Mouse (Mus musculus): ENCODE data around the gene Mtmr6. TPM values are rescaled to one million over a fixed set of nuclear protein-coding genes. Genes with fewer than 3 reads are reported as not detected.
"Not testable (repeated sequence)": the region's sequence is repeated elsewhere in the genome, so short reads cannot be mapped to it uniquely, and the experiment has no call there.

Mtmr6 gene
- polyA plus RNA-seq, 1 experiment from 2014 or later, result 58.0 TPM

DNA sequence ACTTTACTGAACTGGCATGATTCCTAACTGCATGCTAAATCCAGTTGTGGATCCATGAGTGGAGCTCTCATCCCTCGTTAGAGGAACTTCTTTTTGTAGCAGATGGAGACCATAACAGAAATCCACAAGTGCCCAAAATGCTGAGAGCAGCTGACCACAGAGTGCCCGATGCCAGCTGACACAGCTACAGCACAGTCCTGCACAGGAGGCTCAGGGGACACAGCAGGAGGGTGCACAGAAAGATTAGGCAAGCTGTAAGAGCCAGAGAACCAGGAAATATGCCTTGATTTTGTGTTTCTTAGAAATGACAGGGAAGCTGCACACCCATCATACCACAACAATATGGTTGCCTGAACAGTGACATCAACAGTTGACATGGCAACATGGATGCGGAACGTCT lies 37.4 kb downstream of the Mtmr6 start:
- ATAC-seq (ENCODE audit: low FRiP score), result no peak
- 75% methylated on average over 4 of the region's 4 CpGs for WGBS

DNA sequence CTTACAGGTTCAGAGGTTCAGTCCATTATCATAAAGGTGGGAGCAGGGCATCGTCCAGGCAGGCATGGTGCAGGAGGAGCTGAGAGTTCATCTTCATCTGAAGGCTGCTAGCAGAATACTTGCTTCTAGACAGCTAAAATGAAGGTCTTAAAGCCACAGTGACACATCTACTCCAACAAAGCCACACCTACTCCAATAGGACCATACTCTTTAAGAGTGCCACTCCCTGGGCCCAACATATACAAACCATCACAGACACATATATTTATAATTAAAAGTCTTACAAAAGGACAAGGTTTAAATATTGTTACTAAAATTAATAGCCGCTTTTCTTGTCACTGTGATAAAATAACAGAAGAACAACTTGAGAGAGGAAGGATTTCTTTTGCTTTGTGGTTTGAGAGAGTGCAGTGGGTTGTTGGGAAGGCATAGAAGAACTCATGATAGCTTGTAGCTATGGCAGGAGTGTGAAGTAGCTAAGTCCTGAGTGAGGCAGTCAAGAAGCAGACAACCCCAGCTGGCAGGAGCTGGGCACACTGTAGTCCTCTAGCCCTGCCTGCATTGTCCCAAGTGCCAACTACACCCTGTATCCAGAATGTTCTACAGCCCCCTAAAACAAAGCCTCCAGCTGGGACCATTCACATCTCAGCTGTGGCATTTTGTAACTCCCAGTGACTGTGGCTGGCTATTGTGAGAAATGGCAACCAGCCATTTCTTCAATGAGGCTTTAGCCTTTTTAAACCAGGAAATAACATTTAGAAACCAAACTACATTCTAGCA lies 39.6 kb downstream of the Mtmr6 start:
- no peaks in the 10 kb centered on the region for H3K27me3 ChIP-seq
- no peak overlapping the region for H3K4me2 ChIP-seq (replicated peaks)
- WGBS, result 100% methylated on average over 2 of the region's 2 CpGs
- 0 out of 2 replicates have a peak, but pooled peaks cover 5% of the 10 kb centered on the region for H3K4me1 ChIP-seq
- H3K36me3 ChIP-seq, result peaks cover 12% of the 10 kb centered on the region
- H3K9ac ChIP-seq, result no peak overlapping the region
- no peak overlapping the region for H3K27ac ChIP-seq
- no peak overlapping the region for H3K4me3 ChIP-seq
- ATAC-seq (ENCODE audit: low FRiP score), result no peak
- H3K9me3 ChIP-seq (replicated peaks), result no peaks in the 10 kb centered on the region

More for the DNA sequence above, 37.4 kb downstream of the Mtmr6 start:
- H3K36me3 ChIP-seq, result peaks cover 12% of the 10 kb centered on the region
- no peak overlapping the region for H3K9ac ChIP-seq
- H3K4me1 ChIP-seq, result 0 out of 2 replicates have a peak, but pooled peaks cover 5% of the 10 kb centered on the region
- H3K4me3 ChIP-seq, result no peak overlapping the region
- no peak overlapping the region for H3K27ac ChIP-seq
- H3K4me2 ChIP-seq (replicated peaks), result no peak overlapping the region
- H3K9me3 ChIP-seq (replicated peaks), result no peaks in the 10 kb centered on the region
- no peaks in the 10 kb centered on the region for H3K27me3 ChIP-seq

- no peak for ATAC-seq (ENCODE audit: low FRiP score)
- no peak overlapping the region for H3K4me2 ChIP-seq (replicated peaks)
- H3K9ac ChIP-seq, result no peak overlapping the region
- H3K9me3 ChIP-seq (replicated peaks), result no peaks in the 10 kb centered on the region
- WGBS, result 71% methylated on average over 6 of the region's 6 CpGs
- no peaks in the 10 kb centered on the region for H3K4me1 ChIP-seq
- H3K27ac ChIP-seq, result no peak overlapping the region
- no peak overlapping the region for H3K4me3 ChIP-seq
- no peaks in the 10 kb centered on the region for H3K27me3 ChIP-seq
- peaks cover 7% of the 10 kb centered on the region for H3K36me3 ChIP-seq
Observed at GRCm38 (mm10) chr14:60308113-60308512, 43.1 kb downstream of the Mtmr6 start.

GRCm38 (mm10) chr14:60310691-60311090 lies 45.7 kb downstream of the Mtmr6 start:
- H3K27me3 ChIP-seq, result no peaks in the 10 kb centered on the region
- H3K27ac ChIP-seq, result no peak overlapping the region
- H3K4me1 ChIP-seq, result no peaks in the 10 kb centered on the region
- no peak overlapping the region for H3K4me3 ChIP-seq
- WGBS, result 74% methylated on average over 4 of the region's 4 CpGs
- ATAC-seq (ENCODE audit: low FRiP score), result no peak
- no peaks in the 10 kb centered on the region for H3K9me3 ChIP-seq (replicated peaks)
- H3K9ac ChIP-seq, result no peak overlapping the region
- H3K4me2 ChIP-seq (replicated peaks), result no peak overlapping the region
- no peaks in the 10 kb centered on the region for H3K36me3 ChIP-seq

DNA sequence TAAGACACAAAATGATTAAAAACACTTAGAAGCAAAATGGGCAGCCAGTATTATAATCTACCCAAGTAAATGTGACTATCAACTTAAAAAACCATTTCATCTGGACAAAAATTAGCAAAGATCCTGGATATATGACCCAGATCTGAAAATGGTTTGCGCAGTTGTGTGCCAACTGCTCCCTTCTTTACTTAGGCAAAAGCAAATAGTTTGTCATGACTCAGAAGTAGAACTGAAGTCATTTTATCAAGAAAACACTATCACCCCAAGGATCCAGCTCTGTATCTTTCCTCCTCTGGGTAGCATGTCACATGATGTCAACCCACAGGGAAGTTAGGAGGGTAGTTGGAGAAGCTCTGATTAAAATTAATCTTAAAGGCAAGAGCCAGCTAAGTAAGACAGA lies 54.2 kb downstream of the Mtmr6 start:
- Histone ChIP-seq H3K4me2 (replicated peaks) (no peak overlapping the region), H3K9me3 (replicated peaks) (no peaks in the 10 kb centered on the region), H3K36me3 (no peaks in the 10 kb centered on the region), H3K4me1 (no peaks in the 10 kb centered on the region), H3K27me3 (no peaks in the 10 kb centered on the region), H3K9ac (no peak overlapping the region), H3K4me3 (no peak overlapping the region), H3K27ac (no peak overlapping the region)
- ATAC-seq (ENCODE audit: low FRiP score), result no peak
- 91% methylated on average over 1 of the region's 1 CpGs for WGBS

- WGBS, result 78% methylated on average over 3 of the region's 3 CpGs
- no peak for ATAC-seq (ENCODE audit: low FRiP score)
Observed at GRCm38 (mm10) chr14:60320813-60321212, 55.8 kb downstream of the Mtmr6 start.

DNA sequence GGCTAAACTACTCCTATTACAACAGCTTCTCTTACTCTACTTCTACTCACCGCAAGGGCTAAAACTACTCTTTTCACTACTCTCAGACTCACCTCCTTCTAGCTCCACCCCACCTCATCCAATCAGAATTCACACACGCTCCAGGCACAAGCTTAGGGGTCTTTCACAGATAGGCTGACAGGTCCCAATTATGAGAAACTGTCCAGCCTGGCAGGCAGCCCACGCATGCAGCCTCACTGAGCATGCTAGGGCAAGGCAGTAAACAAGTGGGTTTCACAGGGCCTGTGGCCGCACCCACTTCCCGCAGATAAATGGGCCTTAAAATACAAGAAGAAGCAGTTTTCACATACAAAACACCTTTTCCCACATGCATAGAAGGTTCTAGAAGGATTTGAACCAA lies 75.0 kb downstream of the Mtmr6 start:
- 91% methylated on average over 5 of the region's 5 CpGs for WGBS

More at GRCm38 (mm10) chr14:60320813-60321212, 55.8 kb downstream of the Mtmr6 start:
- no peaks in the 10 kb centered on the region for H3K9me3 ChIP-seq (replicated peaks)
- H3K27me3 ChIP-seq, result no peaks in the 10 kb centered on the region
- no peak overlapping the region for H3K4me2 ChIP-seq (replicated peaks)
- H3K4me3 ChIP-seq, result no peak overlapping the region
- H3K9ac ChIP-seq, result no peak overlapping the region
- no peaks in the 10 kb centered on the region for H3K36me3 ChIP-seq
- H3K4me1 ChIP-seq, result no peaks in the 10 kb centered on the region
- no peak overlapping the region for H3K27ac ChIP-seq

DNA sequence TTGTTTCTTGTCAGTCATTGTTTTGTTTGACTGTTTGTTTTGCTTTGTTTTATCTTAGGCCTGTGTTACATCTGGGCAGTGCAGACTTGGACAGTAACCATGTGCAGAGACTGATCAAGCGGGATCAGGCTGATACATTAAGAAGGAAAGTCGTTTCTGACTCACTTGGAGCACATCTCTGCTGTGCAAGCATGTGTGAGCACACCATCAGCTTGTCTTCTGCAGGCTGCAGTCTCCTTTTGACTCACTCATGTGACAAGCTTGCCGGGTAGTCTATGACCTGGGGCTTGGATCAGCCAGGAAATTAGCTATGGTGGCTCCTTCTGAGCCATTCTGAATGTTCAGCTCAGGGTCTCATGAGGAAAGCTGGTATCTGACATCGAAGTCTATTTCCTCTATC lies 75.5 kb downstream of the Mtmr6 start:
- no peaks in the 10 kb centered on the region for H3K9me3 ChIP-seq (replicated peaks)
- no peak overlapping the region for H3K4me3 ChIP-seq
- no peak overlapping the region for H3K9ac ChIP-seq
- no peak for ATAC-seq (ENCODE audit: low FRiP score)
- H3K4me1 ChIP-seq, result no peaks in the 10 kb centered on the region
- no peak overlapping the region for H3K4me2 ChIP-seq (replicated peaks)
- no peak overlapping the region for H3K27ac ChIP-seq
- WGBS, result 82% methylated on average over 4 of the region's 4 CpGs
- no peaks in the 10 kb centered on the region for H3K36me3 ChIP-seq
- H3K27me3 ChIP-seq, result no peaks in the 10 kb centered on the region

More for the DNA sequence above, 75.0 kb downstream of the Mtmr6 start:
- H3K9ac ChIP-seq; H3K9me3 ChIP-seq (replicated peaks); H3K36me3 ChIP-seq; H3K4me2 ChIP-seq (replicated peaks); ATAC-seq (ENCODE audit: low FRiP score); H3K4me1 ChIP-seq; H3K27ac ChIP-seq; H3K4me3 ChIP-seq; H3K27me3 ChIP-seq: not testable (repeated sequence)

DNA sequence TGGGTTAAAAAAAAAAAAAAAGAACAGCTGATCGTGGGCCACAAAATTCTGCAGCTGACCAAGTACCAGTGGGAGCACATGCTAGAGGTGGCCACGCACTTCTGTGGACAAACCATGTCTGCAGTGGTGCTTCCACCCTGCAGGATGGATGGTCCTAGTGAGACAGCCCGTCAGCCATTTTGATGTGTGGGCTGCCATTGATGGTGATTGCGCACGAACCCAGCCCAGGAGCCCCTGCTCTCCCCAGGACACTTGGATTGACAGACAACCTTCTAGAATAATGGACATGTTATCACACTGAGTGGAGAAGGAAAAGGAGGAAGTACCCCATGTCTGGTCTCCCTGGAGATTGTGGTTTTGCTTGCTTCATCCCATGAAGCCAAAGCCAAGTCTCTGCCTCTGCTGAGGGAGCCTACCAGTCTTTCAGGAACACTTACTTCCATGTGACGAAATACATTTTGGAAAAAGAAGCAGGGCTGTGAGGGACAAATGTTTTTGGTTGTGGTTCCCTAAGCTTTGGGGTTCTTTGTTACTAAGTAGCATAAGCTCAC lies 80.4 kb downstream of the Mtmr6 start:
- H3K9ac ChIP-seq, result no peak overlapping the region
- H3K4me3 ChIP-seq, result no peak overlapping the region
- H3K4me1 ChIP-seq, result no peaks in the 10 kb centered on the region
- WGBS, result 90% methylated on average over 6 of the region's 6 CpGs
- ATAC-seq (ENCODE audit: low FRiP score), result no peak
- no peaks in the 10 kb centered on the region for H3K27me3 ChIP-seq
- H3K4me2 ChIP-seq (replicated peaks), result no peak overlapping the region
- H3K36me3 ChIP-seq, result no peaks in the 10 kb centered on the region
- no peaks in the 10 kb centered on the region for H3K9me3 ChIP-seq (replicated peaks)
- no peak overlapping the region for H3K27ac ChIP-seq

MicroRNAs within 50 kb of the gene (microRNA counts, 519-probe panel; counts per million panel counts)
- 470 counts per million, percentile 58 among the panel's probes with 10 or more counts for microRNA mmu-miR-719

Small RNA genes within 50 kb of the gene (microRNA-seq; reads per million reads assigned to microRNA genes)
- gene Mir719, result not detected

Other genes starting within 250 kb of the Mtmr6 start
- 20.7 and 21.3 TPM in 2 replicates for gene Atp8a2, start 68.0 kb upstream of the Mtmr6 start, polyA plus RNA-seq (2016; fragmentation: Nextera tagmentation; extraction: Ambion mirVana)
- 0.06 TPM in 1 of 2 replicates, not detected in the other for gene Nupl1, start 13.8 kb upstream of the Mtmr6 start, polyA plus RNA-seq (2016; fragmentation: Nextera tagmentation; extraction: Ambion mirVana)
- gene Gm49336, start 13.7 kb upstream of the Mtmr6 start, polyA plus RNA-seq (2016; fragmentation: Nextera tagmentation; extraction: Ambion mirVana), result 63.9 and 72.0 TPM in 2 replicates
- 28.2 and 30.4 TPM in 2 replicates for gene Amer2, start 108.0 kb downstream of the Mtmr6 start, polyA plus RNA-seq (2016; fragmentation: Nextera tagmentation; extraction: Ambion mirVana)